Mouse (Mus musculus): Measurements from ENCODE around the gene Nlrc5. TPM values are rescaled to one million over a fixed set of nuclear protein-coding genes. Genes with fewer than 3 reads are reported as not detected.

The Nlrc5 gene
- polyA plus RNA-seq, 1 experiment from 2014 or later = 0.12 TPM

GRCm38 (mm10) chr8:94534612-94535011 is 100.5 kb downstream of the Nlrc5 start:
- H3K4me2 ChIP-seq = no peak overlapping the region
- ATAC-seq = no peak
- peaks cover 10% of the 10 kb centered on the region; the same call in 1 of the 2 replicates for H3K4me1 ChIP-seq
- no peak overlapping the region for H3K4me3 ChIP-seq
- no peak overlapping the region for H3K27ac ChIP-seq
- peaks cover 81% of the 10 kb centered on the region for H3K27me3 ChIP-seq (replicated peaks)
- no peak overlapping the region for H3K9ac ChIP-seq
- no peaks in the 10 kb centered on the region for H3K36me3 ChIP-seq
- H3K9me3 ChIP-seq (replicated peaks) = no peaks in the 10 kb centered on the region
- 52% methylated on average over 4 of the region's 4 CpGs for WGBS (ENCODE audit: insufficient replicate concordance)

GRCm38 (mm10) chr8:94535631-94536030 is 101.5 kb downstream of the Nlrc5 start:
- no peak overlapping the region for H3K9ac ChIP-seq
- peaks cover 71% of the 10 kb centered on the region for H3K27me3 ChIP-seq (replicated peaks)
- H3K9me3 ChIP-seq (replicated peaks) = no peaks in the 10 kb centered on the region
- 69% methylated on average over 7 of the region's 7 CpGs for WGBS (ENCODE audit: insufficient replicate concordance)
- H3K36me3 ChIP-seq = no peaks in the 10 kb centered on the region
- no peak overlapping the region for H3K4me3 ChIP-seq
- peaks cover 10% of the 10 kb centered on the region; the same call in 1 of the 2 replicates for H3K4me1 ChIP-seq
- no peak for ATAC-seq
- no peak overlapping the region for H3K4me2 ChIP-seq
- no peak overlapping the region for H3K27ac ChIP-seq

DNA sequence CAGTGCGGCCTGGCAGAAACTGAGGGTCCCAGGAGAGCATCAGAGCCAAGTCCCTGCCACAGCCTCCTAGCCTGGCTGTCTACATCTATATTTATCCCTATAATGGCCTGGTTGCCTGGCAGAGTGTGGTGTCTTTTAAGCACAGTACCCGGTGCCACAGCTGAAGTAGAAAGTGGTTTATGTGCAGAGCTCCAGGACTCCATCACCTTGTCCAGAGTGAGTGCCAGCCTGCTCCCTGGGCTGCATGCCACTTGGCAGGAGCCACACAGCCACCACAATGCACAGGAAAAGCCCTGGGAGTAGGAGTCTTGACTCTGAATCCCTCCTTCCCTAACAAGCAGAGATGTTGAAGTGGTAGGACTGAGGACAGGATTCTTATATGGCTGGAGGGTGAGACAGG is 103.3 kb downstream of the Nlrc5 start:
- Histone ChIP-seq H3K9me3 (replicated peaks) (no peaks in the 10 kb centered on the region), H3K36me3 (no peaks in the 10 kb centered on the region), H3K4me1 (peaks cover 10% of the 10 kb centered on the region; the same call in 1 of the 2 replicates), H3K27ac (no peak overlapping the region), H3K4me3 (no peak overlapping the region), H3K27me3 (replicated peaks) (peaks cover 53% of the 10 kb centered on the region), H3K9ac (no peak overlapping the region), H3K4me2 (no peak overlapping the region)
- WGBS (ENCODE audit: insufficient replicate concordance) = 77% methylated on average over 2 of the region's 2 CpGs
- no peak for ATAC-seq

DNA sequence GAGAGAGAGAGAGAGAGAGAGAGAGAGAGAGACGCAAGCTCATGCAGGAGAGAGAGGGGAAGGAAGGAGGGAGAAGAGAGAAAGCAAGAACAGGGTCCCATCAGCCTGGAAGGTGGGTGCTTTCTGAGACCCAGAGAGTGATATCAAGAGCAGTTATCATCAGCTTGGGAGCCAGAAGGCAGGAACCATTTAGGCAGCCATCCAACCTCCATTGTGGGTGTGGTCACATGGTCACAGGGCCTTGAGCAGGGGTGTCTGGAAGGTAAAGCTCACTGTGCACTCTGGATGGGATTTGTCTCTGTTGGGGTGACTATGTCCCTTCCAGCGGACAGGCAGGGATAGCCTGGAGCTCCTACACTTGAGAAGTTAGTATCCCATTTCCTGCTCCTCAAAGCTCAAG is 105.9 kb downstream of the Nlrc5 start:
- 65% methylated on average over 2 of the region's 2 CpGs for WGBS (ENCODE audit: insufficient replicate concordance)
- Histone ChIP-seq H3K4me3 (no peak overlapping the region), H3K27me3 (replicated peaks) (peaks cover 27% of the 10 kb centered on the region), H3K4me2 (no peak overlapping the region), H3K9me3 (replicated peaks) (no peaks in the 10 kb centered on the region), H3K9ac (no peak overlapping the region), H3K4me1 (no peaks in the 10 kb centered on the region), H3K27ac (no peak overlapping the region), H3K36me3 (no peaks in the 10 kb centered on the region)
- no peak for ATAC-seq

DNA sequence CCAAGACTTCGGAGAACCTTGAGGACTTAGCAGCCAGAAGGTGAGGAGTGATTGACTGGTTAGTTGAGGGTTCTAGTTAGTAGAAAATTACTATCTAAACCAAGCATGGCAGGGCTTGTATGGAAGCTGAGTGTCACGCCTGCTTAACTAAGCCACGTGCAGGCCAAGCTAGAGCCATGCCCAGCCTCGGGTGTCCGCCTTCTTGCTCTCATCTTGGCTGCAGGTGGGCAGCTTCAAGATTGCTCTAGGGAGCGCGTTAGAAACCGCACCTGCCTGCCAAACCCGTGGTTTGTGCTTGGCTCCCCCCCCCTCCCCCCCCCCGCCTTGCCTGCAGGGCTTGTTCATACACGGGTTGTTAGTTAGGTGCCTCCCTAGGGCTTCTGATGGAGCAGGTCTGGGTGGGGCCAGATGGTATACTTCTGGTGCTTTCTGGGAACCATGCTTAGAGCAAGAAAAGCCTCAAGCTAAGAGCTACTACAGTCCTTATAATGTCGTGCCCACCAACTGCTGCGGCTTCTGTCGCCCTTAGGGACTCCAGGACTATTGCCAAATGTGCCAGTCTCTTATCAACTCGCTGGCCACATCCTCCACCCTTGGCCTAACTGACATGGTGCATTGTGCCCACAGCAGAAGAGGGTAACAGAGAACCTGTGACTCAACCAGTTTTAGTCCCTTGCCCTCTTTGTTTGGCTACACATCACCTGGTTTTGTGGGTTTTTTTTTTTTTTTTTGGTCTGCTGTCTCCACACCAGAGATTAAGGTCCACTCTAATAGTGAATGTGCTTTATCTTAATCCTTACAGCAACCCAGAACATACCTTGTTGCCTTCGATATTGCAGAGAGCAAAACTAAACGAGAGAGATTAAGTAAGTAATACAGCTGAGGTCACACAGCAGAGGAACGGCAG is 107.0 kb downstream of the Nlrc5 start:
- Histone ChIP-seq H3K27me3 (replicated peaks) (peaks cover 16% of the 10 kb centered on the region), H3K4me3 (no peak overlapping the region), H3K4me2 (no peak overlapping the region), H3K9ac (no peak overlapping the region), H3K36me3 (no peaks in the 10 kb centered on the region), H3K4me1 (no peaks in the 10 kb centered on the region), H3K9me3 (replicated peaks) (no peaks in the 10 kb centered on the region), H3K27ac (no peak overlapping the region)
- no peak for ATAC-seq
- 58% methylated on average over 17 of the region's 18 CpGs for WGBS (ENCODE audit: insufficient replicate concordance)

DNA sequence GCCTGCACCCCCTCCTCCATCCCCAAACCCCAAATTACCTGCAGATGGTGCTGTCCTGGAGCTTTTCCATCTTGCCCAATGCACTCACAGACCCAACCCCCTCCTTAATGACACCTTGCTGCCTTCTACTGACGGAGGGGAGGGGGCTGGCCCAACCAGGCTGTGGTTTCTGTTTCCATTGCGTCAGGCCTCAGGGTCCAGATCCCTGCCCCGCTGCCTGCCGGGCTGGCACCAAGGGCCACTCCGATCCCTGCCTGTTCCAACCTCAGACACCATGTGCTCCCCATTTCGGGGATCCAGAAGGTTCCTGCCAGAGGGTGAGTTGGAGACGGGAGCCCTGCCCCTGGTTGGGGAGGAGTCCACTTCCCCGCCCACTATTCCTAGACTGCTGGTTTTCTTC is 109.8 kb downstream of the Nlrc5 start:
- 48% methylated on average over 8 of the region's 8 CpGs for WGBS (ENCODE audit: insufficient replicate concordance)
- no peak for ATAC-seq

GRCm38 (mm10) chr8:94549041-94549440 is 114.9 kb downstream of the Nlrc5 start:
- no peak for ATAC-seq
- H3K27ac ChIP-seq = no peak overlapping the region
- no peaks in the 10 kb centered on the region for H3K4me1 ChIP-seq
- no peaks in the 10 kb centered on the region for H3K36me3 ChIP-seq
- no peak overlapping the region for H3K4me3 ChIP-seq
- H3K27me3 ChIP-seq (replicated peaks) = no peaks in the 10 kb centered on the region; the same call in 1 of the 2 replicates
- no peak overlapping the region for H3K9ac ChIP-seq
- WGBS (ENCODE audit: insufficient replicate concordance) = 62% methylated on average over 5 of the region's 5 CpGs
- H3K9me3 ChIP-seq (replicated peaks) = no peaks in the 10 kb centered on the region
- no peak overlapping the region for H3K4me2 ChIP-seq

More for the DNA sequence above, 109.8 kb downstream of the Nlrc5 start:
- no peaks in the 10 kb centered on the region; the same call in none of the 2 replicates for H3K27me3 ChIP-seq (replicated peaks)
- H3K4me2 ChIP-seq = no peak overlapping the region
- H3K4me1 ChIP-seq = no peaks in the 10 kb centered on the region
- H3K9ac ChIP-seq = no peak overlapping the region
- no peaks in the 10 kb centered on the region for H3K36me3 ChIP-seq
- no peaks in the 10 kb centered on the region for H3K9me3 ChIP-seq (replicated peaks)
- no peak overlapping the region for H3K4me3 ChIP-seq
- no peak overlapping the region for H3K27ac ChIP-seq

DNA sequence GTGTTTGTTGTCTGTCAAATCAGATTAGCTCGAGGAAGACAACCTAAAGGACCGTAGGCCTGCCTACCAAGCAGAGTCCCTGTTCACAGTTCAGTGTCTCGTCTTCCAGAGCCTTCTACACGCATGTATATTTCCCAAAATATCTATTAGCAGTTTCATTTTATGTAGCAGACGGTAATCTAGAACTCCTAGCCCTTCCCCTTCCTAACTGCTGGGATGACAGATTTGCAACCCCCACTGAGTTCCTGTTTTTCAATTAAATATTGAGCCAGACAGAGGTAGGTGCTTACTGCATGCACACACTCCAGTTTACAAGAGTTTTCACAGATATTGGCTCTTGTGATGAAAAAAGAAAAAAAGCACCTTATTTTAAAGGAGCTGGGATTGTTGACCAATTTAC is 115.3 kb downstream of the Nlrc5 start:
- no peak overlapping the region for H3K4me2 ChIP-seq
- no peak overlapping the region for H3K27ac ChIP-seq
- H3K36me3 ChIP-seq = no peaks in the 10 kb centered on the region
- 47% methylated on average over 5 of the region's 5 CpGs for WGBS (ENCODE audit: insufficient replicate concordance)
- H3K4me3 ChIP-seq = no peak overlapping the region
- H3K9me3 ChIP-seq (replicated peaks) = no peaks in the 10 kb centered on the region
- no peaks in the 10 kb centered on the region; the same call in 1 of the 2 replicates for H3K27me3 ChIP-seq (replicated peaks)
- no peak overlapping the region for H3K9ac ChIP-seq
- no peak for ATAC-seq
- H3K4me1 ChIP-seq = no peaks in the 10 kb centered on the region

GRCm38 (mm10) chr8:94549998-94550397 is 115.8 kb downstream of the Nlrc5 start:
- Histone ChIP-seq H3K9ac (no peak overlapping the region), H3K27me3 (replicated peaks) (no peaks in the 10 kb centered on the region; the same call in 1 of the 2 replicates), H3K4me2 (no peak overlapping the region), H3K27ac (no peak overlapping the region), H3K4me3 (no peak overlapping the region), H3K4me1 (no peaks in the 10 kb centered on the region), H3K9me3 (replicated peaks) (no peaks in the 10 kb centered on the region), H3K36me3 (no peaks in the 10 kb centered on the region)
- WGBS (ENCODE audit: insufficient replicate concordance) = 74% methylated on average over 5 of the region's 5 CpGs
- ATAC-seq = no peak

DNA sequence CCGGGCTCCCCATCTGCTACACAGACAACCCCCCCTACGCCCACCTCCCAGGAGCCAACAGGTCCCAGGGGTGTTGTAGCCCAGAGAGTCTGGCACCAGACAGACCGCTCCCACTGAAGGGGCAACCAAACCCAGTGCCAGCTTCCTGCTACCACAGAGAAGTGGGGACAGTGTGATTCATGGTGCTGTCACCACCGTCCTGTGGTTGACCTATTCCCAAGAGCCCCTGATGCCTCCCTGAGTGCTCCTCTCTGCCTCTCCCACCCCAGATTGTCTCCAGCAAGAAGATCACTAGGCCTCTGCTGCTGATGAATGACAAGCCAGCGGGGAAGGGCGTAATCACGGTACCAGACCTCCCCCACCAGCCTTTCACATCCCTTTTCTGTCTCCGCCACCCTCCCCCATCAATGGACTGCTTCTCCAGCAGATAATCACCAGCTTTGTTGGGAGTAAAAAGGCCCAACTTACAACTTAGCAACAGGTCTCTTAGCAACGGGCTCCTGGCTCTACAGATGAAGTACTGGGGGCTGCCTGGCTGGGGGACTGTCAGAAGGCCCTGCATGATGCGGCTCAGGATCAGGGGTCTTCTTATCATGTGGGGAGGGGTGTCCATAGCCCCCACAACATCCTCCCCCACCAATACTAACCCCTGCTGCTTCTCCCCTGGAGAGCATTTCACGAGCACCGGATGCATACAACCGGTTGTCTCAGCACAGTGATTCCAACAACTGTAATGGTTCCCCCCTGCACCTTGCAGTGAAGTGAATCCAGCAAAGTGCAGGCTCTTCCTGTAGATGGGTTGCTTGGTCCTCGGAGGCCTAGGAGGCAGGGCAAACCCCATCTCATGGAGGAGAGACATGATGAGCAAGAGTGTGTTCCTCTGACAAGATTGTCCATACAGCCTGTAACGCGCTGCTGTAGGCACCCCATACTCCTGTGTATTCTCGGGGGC is 117.6 kb downstream of the Nlrc5 start:
- WGBS (ENCODE audit: insufficient replicate concordance) = 51% methylated on average over 17 of the region's 17 CpGs
- Histone ChIP-seq H3K27ac (no peak overlapping the region), H3K36me3 (no peaks in the 10 kb centered on the region), H3K4me1 (no peaks in the 10 kb centered on the region), H3K9ac (no peak overlapping the region), H3K4me3 (no peak overlapping the region), H3K4me2 (no peak overlapping the region), H3K9me3 (replicated peaks) (no peaks in the 10 kb centered on the region), H3K27me3 (replicated peaks) (no peaks in the 10 kb centered on the region; the same call in 1 of the 2 replicates)
- no peak for ATAC-seq

- Histone ChIP-seq H3K9ac (no peak overlapping the region), H3K36me3 (no peaks in the 10 kb centered on the region), H3K9me3 (replicated peaks) (no peaks in the 10 kb centered on the region), H3K27me3 (replicated peaks) (no peaks in the 10 kb centered on the region; the same call in 1 of the 2 replicates), H3K4me3 (no peak overlapping the region), H3K4me2 (no peak overlapping the region), H3K27ac (no peak overlapping the region), H3K4me1 (no peaks in the 10 kb centered on the region)
- no peak for ATAC-seq
- WGBS (ENCODE audit: insufficient replicate concordance) = 65% methylated on average over 2 of the region's 2 CpGs
These were observed 118.5 kb downstream of the Nlrc5 start for GRCm38 (mm10) chr8:94552696-94553095.

DNA sequence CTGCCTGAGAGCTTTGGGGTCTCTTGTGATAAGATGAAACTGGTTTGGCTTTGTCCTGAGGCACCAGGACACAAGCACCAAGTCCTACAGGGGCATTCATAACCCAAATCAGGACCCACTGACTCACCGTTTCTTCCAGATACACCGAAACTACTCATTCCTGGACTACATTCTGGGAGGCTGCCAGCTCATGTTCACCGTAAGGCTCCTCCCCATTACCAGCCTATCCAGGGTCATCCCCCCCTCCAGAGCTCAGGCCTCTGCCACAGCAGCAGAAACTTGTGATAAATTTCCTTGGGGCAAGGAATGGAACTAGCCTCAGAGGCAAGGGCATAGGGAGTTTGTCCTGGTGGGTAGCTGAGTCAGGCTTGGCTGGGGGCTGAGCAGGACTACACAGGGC is 123.1 kb downstream of the Nlrc5 start:
- H3K36me3 ChIP-seq = no peaks in the 10 kb centered on the region
- whole genome bisulfite sequencing (ENCODE audit: insufficient replicate concordance) = 81% methylated on average over 3 of the region's 3 CpGs
- H3K9ac ChIP-seq = no peak overlapping the region
- no peak overlapping the region for H3K4me3 ChIP-seq
- no peak for ATAC-seq
- no peaks in the 10 kb centered on the region for H3K4me1 ChIP-seq
- H3K9me3 ChIP-seq (replicated peaks) = no peaks in the 10 kb centered on the region
- no peaks in the 10 kb centered on the region; the same call in 1 of the 2 replicates for H3K27me3 ChIP-seq (replicated peaks)
- no peak overlapping the region for H3K4me2 ChIP-seq
- H3K27ac ChIP-seq = no peak overlapping the region

All from liver, embryonic 12.5 days (tissue).